Mouse (Mus musculus) liver (tissue): ENCODE results near the gene Mroh3.

Experiments
- DNase-seq: peaks from one replicate; pipeline ENCODE4 v3.0.0-alpha.2; 2020; ENCODE audit warnings: mixed read lengths

Gene Mroh3

DNA sequence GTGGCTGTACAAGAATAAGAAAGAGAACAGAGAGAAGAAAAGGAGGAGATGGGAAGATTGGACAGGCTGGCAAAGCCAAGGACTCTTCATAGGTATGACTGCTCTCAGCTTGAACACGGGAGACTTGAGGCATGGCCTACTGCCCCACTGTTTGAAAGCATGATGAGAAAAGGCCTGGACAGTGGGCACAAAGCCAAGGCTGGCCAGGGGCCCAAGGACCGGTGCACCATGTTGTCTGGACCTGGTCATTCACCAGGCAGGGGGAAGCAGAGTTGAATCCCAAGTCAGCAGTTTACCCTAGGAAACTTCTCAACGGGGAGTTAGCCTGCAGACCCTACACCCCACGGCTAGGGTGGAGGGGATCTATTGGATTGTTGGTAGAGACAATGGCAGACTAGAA, 15.2 kb upstream of the Mroh3 start:
- DNase-seq, result no peak

DNA sequence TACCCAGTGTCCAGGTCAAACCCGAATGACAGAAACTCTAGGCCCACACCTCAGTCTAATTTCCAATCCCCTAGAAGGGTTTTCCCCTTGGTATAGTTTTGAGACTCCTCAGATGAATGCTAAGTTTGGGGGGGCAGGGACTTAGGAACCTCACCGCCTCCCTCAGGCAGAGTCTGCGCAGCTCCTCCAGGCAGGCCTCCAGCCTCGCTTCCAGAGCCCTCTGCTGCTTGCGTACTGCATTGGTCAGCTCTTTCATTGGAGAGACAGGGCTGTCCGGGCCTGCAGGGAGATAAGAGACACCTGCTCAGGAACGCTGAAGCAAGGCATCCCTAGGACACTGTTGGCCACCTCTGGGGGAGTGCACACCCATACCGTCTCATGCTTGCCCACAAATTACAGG, 14.0 kb upstream of the Mroh3 start:
- no peak for DNase-seq

DNA sequence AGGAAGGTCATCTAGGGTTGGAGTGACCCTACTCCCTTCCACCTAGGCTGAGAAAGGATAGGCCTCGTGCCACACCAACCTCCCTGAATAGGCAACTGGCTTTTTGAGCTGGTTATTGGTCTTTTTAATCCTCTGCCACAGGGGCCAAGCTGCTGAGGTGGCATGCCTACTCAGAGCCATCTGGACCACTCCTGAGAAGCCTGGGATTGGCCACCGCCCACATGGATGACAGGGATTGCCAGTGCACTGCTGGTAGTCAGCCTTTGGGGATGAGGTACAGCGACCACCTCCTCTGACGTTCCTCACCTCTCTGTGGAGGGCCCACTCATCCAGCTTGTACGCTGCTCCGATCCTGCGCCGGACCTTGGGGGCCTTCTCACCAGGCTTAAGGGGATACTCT, 13.2 kb upstream of the Mroh3 start:
- DNase-seq, result no peak

DNA sequence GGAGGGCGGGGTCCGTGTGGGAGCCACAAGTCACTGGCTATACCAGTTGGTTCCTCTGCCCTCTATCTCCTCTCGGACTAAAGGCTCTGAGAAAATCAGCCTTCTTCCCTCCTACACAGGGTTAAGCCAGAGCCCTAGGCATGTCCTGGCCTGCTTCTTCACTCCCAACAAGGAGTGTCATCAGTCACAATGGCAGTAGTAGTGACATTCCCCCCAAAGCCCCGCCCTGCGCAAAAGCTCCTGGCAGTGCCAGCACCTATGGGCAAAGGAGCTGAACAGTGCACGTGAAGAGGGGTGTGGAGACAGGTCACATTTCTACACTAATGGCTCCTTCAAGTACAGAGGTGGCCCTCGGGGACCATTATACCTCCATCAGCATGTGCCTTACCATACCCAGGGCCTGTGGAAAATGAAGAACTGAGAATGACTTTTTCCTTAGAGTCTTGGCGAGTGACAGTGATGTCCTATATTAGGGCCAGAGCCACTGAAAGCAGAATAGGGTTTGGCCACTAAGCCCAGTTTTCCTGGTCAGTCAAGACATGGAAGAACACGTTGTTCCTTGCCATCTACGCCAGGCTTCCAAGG, 11.2 kb upstream of the Mroh3 start:
- no peak for DNase-seq

DNA sequence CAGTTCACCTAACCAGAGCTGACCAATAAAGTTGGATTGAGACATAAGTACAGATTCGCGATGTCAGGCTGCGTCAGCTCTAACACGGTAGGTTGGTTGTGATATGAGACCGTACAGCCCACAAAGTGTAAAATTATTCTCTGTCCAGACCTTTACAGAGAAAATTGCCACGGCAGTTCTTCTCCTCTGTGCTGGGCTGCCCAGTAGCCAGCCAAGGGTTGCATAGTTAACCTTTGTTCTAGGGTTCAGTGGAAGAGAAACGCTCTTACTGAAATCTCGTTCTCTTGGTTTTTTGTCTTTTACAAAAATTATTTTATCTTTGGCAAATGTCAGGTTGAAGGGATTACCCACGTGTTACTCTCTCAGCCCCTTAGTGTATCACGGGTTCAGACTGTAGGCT, 9.8 kb upstream of the Mroh3 start:
- DNase-seq, result no peak

DNA sequence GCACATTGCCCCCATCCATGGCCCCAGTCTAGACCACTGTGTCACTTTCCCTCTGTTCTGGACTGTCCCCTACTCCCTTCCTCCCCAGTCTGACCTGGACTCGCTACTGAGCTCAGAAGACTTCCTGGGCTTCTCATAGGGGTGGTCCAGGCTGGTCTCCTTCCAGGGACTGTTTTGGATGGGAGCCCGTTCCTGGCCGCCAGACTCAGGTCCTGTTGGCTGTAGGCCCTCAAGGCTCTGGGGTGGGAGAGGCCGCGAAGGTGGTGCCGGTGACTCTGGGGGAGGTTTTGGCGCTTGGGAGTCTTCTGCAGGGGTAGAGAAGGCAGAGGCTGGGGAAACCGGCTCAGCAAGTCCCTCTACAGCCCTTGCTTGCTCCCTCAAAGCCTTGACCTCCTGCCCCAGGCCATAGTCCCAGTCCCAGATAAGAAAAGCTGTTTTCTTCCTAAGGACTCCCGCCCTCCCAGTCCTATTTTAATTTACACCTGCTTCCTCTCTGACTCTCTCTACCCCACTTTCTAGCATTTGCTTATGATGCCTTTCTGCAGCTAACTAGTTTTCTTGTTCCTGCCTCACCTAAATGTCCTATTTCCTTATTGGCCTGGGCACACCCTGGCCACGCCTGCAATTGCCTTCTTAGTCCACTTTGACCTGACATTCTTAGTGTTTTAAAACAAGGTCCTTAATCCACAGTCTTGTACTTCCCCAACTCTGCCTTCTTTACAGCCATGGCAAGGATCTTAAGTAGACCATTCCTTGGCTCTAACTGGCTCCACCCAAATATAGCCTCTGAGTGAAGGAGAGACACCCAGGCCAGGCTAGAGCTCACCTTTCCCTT, 7.6 kb upstream of the Mroh3 start:
- no peak for DNase-seq

DNA sequence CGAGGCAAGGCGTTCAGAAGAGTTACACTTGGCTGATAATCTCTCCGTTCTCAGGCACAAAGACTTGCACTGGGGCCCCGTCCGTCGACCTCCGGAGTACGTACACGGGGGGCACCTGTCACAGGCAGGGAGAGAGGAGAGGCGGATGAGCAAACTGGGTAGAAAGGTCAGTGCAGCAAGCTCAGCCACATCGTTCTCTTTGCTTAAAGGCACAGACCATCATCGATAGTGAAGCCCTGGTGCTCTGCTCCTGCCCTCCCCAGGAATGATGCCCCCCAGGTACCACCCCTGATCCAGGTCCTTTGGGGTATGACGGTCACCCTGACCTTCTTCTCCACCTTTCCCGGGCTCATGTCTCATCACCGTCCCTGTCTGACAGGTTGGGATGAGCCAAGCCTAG, 1.7 kb upstream of the Mroh3 start:
- DNase-seq, result no peak

DNA sequence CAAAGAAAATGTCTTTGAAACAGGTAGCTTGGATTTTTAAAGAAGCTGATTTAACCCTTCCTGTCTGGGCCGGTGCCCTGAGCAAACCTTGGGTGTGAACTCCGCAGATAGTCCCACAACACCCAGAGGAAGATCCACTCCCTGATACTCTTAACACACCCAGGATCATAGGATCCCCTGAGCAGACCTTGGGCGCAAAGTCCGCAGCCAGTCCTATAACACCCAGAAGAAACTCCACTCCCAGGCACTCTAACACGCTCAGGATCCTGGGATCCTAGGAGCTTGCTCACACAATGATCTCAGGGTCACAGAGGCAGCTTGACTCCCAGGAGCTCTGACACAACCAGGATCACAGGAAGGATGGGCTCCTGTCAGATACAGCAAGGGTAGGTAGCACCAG, 22.6 kb downstream of the Mroh3 start:
- no peak for DNase-seq

DNA sequence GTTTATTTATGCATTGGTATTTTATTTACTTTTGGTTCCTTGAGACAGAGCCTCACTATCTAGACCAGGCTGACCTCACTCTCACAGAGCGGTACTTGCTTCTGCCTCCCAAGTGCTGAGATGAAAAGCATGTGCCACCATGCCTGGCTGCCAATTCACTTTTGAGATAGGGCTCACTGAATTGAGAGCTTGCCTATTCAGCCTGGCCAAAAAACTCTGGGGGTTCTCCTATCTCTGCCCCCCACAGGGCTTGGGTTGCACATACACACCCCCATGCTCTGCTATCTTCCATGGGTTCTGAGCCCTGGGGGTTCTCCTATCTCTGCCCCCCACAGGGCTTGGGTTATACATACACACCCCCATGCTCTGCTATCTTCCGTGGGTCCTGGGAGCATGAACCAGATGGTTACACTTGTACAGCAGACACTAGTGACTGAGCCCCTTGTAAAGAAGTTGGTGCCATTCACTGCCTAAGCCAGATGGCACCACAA, 33.1 kb downstream of the Mroh3 start:
- peak; percentile 65 for DNase-seq

DNA sequence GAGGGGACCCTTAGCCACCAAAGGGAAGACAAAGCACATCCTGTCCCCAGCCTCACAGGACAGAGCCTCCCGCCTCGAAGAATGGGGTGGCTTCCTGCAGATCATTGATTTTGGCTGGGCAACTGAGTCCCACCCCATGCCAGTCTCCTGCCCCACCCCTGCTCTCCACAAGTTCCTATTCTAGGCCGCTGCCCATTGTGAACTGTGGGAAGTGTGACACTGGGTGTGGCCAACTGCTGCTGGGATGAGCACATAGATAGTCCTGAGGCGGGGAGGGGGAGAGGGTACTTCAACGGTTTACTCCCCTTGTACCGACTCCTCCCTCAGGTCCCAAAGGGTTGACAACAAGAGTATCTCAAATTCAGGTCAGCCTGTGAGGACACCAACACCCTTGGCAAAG, 33.9 kb downstream of the Mroh3 start:
- DNase-seq, result peak; percentile 78

DNA sequence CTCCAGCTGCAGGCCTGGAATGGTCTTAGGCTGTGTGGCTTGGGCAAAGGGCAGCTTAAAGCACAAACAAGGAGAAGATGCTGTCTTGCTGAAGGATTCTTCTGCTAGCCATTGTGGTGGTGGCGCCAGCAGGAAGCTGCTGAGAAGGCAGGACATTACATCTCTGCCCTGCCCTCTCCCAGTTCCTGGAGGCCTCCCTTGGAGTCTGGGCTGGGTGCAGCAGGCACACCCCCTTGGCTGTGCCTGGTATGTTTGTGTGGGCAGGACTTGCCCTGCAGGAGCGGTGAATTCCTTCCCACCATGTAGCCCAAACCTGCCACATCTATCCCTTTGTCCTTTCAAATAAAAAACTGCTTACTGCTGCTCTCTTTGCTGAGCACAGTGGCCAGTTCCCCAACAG, 35.5 kb downstream of the Mroh3 start:
- DNase-seq, result no peak

DNA sequence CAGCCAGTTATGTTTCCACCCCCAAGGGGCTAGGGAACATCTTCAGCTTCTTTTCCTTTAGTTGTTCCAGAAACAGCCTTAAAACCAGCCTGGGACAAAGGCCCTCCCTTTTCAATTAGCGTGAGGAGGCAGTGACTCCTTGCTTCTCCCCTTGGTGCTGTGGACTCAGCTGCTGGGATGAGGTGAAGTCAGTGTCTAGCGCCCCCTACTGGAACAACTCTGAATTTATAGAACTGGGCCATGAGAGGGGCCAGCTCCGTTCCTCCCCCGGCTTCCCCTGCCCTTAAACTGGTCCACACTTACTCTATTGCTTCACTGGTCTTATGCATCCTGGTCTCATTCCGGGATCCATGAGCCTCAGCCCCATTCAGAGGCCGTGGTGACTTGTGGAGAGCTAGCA, 37.4 kb downstream of the Mroh3 start:
- DNase-seq, result peak; percentile 64

DNA sequence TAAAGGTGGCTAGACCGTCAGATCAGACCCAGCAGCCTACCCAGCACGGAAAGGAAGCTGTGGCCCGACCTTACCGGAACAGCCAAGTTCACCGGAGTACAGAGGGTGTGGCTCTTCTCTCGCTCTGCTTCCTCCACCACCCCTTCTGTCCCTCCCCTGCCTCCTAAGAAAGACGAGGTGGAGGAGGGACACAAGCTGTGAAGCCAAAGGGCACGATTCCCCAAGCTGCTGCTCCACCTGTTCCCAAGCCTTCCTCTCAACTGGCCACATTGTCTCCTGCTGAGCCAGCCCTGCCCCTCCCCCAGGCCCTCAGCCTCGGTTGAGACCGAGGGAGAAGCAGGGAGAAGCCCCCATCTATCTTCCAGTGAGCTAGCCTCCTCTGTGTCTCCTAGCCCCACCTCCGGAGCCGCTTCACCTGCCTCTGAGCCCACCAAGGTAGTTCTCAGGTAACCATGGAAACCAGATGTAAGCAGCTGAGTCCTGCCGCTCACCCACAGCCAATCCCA, 38.5 kb downstream of the Mroh3 start:
- DNase-seq, result peak; percentile 52

DNA sequence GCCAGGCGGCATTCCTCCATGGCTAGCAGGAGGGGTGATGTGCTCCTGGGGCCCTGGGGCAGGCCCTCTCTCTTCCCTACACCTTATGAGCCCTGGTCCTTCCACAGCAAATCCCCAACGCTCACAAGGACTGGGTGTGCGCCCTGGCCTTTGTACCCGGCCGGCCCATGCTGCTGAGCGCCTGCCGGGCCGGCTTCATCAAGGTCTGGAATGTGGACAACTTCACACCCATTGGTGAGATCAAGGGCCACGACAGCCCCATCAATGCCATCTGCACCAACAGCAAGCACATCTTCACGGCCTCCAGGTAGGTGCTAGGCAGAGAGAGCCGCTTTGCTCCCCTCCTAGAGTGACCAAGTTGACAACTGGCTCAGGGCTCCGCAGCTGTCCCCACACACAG, 39.9 kb downstream of the Mroh3 start:
- DNase-seq, result no peak

DNA sequence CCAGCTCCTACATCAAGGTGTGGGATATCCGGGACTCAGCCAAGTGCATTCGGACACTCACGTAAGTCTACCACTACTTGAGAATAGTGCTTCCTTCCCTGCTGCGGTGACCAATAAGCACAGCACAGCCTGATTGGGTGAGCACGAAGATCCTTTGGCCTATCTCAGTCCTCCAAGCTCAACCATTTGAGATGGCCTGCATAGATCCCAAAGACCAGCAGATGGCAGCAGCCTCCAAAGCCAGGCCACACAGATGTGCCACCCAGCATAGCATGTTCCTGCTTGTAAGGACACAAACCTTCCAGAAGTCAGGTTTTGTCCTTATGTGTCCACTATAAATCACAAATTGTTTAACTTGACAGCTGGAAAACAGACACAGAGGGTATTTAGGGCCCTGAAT, 42.5 kb downstream of the Mroh3 start:
- DNase-seq, result peak; percentile 77

DNA sequence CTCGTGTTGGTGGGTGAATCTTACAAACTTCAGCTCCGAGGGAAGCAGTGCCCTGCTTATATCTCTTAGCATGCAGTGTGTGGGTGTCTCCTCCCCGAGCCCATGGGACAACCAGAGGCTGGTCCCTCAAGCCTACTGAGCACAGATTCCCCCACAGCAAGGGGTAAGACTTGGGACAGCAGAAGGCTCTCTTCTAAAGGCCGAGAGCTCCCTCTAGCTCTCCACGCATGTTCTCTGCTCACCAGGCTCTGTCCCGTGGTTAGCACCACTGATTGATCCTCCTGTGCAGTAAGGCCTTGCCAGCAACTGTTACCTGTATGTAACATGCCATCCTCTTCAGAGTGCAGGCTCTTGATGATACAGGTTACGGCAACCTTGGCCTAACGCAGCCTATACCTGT, 45.0 kb downstream of the Mroh3 start:
- no peak for DNase-seq

DNA sequence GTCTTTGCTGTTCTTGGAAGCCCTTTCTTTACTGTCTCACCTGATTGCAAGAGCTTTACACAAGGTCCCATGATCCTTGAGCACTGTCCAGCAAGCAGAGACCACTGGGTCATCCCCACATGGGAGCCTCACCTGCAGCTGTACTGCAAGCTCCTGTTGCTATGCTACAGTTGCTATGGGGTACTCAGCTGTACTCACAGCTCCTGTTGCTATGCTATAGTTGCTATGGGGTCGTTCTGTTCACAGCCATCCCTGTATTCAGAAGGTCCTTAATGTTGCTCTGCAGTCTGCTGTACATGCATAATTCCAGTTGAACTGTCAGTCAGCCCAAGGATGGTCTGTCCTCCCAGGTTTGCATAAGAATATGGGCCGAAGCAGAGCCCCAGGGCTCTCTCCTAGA, 47.2 kb downstream of the Mroh3 start:
- DNase-seq, result no peak

DNA sequence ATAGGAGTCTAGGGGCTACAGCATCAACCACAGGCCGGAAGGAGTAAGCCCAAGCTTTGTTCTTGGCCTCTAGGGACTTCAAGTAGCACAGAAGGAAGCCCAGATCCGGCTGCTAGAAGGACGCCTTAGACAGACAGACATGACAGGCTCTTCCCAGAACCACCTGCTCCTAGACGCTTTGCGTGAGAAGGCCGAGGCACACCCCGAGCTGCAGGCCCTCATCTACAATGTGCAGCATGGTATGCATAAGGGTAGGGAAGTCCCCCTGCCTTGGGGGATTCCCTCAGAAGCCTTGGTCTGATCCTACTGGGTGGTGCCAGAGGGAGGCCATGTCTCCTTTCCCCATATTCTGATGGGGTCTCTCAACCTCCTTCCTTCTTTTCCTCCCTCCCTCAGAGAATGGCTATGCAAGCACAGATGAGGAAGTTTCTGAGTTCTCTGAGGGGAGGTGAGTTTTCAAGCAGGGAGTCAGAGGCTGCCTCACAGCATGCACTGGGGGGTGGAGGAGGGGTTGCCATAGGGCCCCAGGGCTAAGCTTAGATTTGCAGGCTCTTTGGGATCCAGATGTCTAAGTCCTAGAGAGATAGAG, 51.2 kb downstream of the Mroh3 start:
- no peak for DNase-seq

DNA sequence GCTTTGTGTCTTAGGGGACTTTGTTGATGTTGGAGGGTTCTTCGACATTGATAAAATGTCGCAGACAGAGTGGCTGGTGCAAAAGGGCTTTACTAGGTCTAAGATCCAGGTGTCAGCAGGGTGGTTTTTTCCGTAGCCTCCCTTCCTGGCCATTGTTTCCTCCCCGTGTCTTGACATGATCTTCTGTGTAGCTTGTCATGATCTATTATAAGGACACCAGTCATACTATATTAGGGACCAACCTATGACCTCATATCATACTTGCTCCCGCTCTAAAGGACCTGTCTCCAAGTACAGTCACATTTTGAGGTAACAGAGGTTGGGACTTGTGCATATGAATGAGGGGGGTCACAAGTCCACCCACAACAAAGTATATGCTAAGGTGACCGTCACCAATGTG, 51.7 kb downstream of the Mroh3 start:
- DNase-seq, result no peak

DNA sequence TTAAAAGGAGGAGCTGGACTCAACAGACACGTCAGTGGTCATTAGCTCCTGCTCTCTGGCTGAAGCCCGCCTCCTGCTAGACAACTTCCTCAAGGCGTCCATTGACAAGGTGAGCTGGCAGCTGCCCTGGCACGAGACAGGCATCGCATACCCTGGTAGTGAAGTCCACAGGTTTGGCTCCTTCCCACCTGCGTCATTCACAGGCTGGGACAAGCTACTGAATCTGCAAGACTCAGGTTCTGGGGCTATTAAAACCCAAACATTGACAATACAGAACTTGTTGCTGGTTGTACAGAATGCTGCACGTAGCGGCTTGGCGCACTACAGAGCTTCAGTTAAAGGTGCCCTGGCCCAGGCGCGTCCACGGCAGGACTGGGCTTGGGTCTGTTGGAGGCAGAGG, 52.3 kb downstream of the Mroh3 start:
- no peak for DNase-seq

DNA sequence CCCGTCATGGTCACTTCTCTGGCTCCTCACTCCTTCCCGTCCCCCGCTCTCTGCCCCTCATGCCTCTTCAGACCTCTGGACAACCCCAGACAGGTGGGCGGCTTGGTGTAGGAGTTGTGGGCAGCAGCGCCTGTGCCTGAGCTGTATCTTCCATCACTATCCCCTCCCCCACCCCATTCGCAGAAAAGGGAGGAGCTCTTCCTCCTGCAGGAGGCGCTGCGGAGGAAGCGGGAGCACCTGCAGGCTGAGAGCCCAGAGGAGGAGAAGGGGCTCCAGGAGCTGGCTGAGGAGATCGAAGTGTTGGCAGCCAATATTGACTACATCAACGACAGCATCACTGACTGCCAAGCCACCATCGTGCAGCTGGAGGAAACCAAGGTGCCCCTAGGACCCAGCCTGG, 52.8 kb downstream of the Mroh3 start:
- DNase-seq, result no peak

DNA sequence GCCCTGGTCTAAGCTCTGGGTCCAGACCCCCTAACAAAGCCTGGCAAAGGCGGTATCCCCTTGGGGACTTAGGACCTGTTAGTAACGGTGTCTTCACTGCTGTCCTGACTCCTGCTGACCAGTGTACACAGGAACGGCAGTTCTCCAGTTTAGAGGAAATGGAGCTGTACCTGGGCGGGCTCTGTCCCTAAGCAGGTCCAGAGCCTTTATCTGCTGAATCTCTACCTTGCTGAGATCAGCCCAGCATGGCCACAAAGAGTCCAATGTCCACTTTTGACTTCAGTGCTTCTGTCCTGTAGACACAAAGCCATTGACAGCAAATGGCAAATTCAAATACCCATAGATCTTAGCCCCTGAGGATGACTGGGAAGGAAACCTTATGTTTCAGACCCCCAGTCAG, 55.7 kb downstream of the Mroh3 start:
- no peak for DNase-seq

DNA sequence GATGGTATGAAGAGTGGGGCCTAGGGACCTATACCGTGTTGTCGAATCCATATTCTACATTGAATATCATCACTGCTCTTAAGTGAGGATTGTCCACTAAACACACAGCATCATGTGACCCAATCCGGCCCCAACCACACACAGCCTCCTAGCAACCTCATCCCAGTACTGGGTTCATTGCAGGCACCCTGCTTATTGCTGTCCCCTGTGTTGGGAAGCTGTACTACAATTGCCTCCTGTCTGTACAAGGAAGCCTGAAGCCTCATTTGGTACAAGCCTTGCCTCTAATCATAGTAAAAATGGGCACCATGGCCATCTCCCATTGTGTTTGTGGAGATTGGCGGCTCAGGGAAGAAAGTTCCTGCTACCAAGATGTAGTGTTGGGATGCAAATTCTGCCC, 56.3 kb downstream of the Mroh3 start:
- DNase-seq, result no peak

DNA sequence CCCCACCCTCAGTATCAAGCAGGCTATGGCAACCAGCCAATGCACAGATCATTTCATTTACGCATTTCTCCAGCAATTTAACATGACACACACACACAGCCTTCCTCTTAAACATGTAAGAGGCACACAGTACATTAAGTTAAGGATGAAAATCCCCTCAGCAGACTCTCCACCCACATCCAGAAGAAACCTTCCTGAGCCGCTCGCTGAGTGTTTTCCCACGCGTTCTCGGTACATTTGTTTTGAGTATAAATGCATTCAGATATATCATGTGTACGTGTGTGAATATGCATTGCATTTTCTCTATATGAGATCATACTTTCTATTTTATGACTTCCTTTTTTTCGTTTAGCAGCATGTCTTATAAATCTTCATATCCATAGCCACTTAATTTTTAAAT, 61.3 kb downstream of the Mroh3 start:
- no peak for DNase-seq
